Mouse (Mus musculus) left cerebral cortex, postnatal 4 days (tissue): Measurements from ENCODE around the gene Evi2b. TPM values are rescaled to one million over a fixed set of nuclear protein-coding genes. Genes with fewer than 3 reads are reported as not detected.

Source experiments
- DNase-seq: peaks from one replicate; pipeline ENCODE4 v3.0.0-alpha.2; 2022
- intact Hi-C: fragments of 180-260 bp; cut with DNase I; formaldehyde crosslinking; loops from one replicate; pipeline ENCODE4 v1.15.1; 2025
- total RNA-seq, 2 experiments: library from RNA; stranded (reverse); gene quantifications; 2 replicates each; pipeline ENCODE4 v1.2.3; 2021

Gene Evi2b
- total RNA-seq, 2 experiments from 2014 or later = 0.60 to 0.79 TPM

DNA sequence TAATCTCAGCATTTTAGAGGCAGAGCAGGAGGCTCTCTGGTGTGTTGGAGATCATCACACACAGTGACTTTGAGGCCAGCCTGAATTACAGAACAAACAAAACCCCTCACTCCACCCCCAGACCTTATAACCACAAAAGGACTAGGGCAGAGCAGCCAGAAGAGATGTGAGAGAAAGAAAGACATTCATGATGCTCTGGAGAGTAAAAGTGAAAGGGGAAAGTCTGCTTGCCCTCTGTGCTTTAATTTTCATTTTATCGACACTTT is 681 bp upstream of the Evi2b start:
- DNase-seq = no peak
- intact Hi-C loops = no loop called here

DNA sequence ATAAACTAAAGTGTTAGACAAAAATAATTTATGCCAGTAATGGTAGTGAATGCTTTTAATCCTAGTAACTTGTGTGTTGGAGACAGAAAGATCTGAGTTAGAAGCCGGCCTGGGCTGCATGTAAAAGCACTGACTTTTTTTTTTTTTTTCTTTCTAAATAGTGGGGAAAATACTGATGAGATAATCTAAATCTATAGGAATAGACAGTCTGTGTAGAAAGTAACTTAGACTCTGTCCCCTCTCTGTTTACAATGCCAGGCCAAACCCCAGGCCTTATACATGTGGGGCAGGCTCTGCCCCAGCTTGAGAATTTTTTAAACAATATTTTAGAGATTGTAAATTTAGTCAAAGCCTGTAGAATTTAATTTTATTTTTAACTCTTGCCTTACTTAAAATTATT is 618 bp downstream of the Evi2b start:
- DNase-seq = no peak
- intact Hi-C loops = no loop called here

- intact Hi-C loops = no loop called here
- DNase-seq = no peak
These were observed 1.6 kb downstream of the Evi2b start for GRCm38 (mm10) chr11:79521930-79522329.

DNA sequence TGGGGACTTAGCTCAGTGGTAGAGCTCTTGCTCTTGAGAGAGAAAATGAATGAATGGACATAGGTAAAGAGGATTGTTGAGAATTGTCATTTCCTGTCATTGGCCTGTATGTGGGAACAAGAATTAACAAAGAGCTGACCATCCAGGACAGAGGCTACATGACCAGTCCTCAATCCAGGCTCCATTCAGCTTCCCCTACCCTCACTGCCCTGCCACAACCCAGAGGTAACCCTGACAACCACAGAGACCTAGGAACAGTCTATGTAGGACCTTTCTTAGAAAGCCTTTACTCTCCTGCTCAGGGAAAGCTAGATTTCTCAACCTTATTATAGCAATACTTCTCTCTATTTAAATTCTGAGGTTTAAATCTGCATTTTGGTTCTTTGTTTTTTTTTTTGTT is 2.8 kb downstream of the Evi2b start:
- intact Hi-C loops = no loop called here
- DNase-seq = no peak

DNA sequence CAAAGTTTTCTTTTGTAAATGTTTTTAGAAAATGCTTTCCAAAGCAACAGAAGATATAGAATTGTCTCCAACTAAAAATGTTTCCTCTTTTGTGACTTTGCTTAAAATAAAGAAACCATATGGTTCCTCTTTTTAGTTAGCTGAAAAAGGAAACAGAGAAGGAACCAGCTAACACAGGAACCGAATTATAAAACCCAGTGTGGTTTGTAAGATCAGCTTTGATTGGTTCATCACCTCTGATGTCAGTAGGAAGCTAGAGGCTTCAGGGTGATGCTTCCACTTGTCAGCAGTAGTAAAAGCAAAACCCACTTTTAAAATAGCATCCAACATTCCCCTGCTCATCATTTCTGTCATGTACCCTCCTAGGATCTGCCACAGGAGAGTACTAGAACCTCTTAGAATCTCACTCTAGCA is 3.7 kb downstream of the Evi2b start:
- no peak for DNase-seq
- intact Hi-C loops = no loop called here

GRCm38 (mm10) chr11:79519299-79519698 is 4.3 kb downstream of the Evi2b start:
- intact Hi-C loops = no loop called here
- no peak for DNase-seq

DNA sequence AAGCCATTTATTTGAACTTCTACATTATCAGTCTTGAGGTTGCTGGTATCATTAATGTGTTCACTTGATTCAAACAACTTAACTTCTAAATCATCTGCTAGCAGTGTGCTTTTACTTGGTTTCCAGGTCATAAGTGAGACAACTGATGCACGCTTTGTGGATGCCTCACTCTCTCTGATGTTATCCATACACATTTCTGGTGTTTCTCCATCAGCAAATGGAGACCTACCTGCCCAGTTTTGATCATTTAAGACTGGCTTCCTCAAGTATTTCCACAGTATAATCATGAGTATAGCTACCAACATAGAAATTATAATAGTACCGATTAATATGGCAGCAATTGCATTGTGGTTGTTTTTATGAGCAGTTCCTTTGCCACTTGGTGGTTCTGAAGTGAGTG is 7.8 kb downstream of the Evi2b start:
- intact Hi-C loops = no loop called here
- no peak for DNase-seq

DNA sequence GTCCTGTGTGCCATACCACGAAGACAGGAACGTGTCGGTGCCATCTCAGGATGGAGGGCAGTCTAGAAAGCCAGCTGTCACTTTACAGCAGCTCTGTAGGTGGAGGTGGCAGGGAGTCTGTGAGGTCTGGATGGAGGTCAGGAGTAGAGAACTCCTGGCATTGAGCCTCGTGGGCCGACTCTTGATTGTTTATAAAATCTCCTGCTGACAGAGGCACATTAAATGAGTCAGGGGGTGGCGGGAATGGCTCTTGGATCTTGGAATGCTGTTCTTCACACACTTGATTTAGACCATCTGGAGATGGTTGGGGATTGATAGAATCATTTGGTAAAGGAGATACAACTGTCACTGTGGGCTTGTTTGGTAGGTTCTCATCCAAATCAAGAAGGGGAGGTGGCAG is 8.2 kb downstream of the Evi2b start:
- intact Hi-C loops = no loop called here
- DNase-seq = peak; percentile 4

- no peak for DNase-seq
- intact Hi-C loops = no loop called here
These were observed 11.6 kb downstream of the Evi2b start for GRCm38 (mm10) chr11:79511970-79512369.

- DNase-seq = no peak
- intact Hi-C loops = no loop called here
These were observed 19.1 kb downstream of the Evi2b start for GRCm38 (mm10) chr11:79504506-79504905.

- intact Hi-C loops = no loop called here
- peak; percentile 19 for DNase-seq
These were observed 19.7 kb downstream of the Evi2b start, which contains the start of gene Omg for GRCm38 (mm10) chr11:79503845-79504244. Gene Omg, minus strand, starts transcription at chr11:79504084.

- DNase-seq = no peak
- intact Hi-C loops = no loop called here
These were observed 20.6 kb downstream of the Evi2b start for GRCm38 (mm10) chr11:79502917-79503316.

GRCm38 (mm10) chr11:79494976-79495800 is 28.4 kb downstream of the Evi2b start:
- intact Hi-C loops = no loop called here

DNA sequence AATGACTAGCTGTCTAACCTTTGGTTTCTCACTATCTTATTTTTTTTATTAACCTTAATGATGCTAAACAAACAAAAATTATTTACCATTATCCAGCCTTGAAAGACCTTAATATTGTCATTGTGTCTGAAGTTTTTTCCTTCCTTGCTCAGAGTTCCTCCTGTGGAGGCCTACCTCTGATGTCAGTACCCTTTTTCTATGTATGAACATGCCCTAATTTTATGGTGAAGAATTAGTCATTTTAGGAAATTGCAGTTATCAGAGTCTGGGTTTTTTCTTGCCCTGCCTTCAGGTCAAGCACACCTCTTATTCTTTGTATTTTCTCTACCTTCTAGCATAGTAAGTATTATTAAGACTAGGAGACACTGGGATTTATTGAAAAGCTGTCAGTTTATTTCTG is 38.8 kb downstream of the Evi2b start:
- intact Hi-C loops = no loop called here
- no peak for DNase-seq

More at GRCm38 (mm10) chr11:79494976-79495800, 28.4 kb downstream of the Evi2b start:
- DNase-seq = no peak

DNA sequence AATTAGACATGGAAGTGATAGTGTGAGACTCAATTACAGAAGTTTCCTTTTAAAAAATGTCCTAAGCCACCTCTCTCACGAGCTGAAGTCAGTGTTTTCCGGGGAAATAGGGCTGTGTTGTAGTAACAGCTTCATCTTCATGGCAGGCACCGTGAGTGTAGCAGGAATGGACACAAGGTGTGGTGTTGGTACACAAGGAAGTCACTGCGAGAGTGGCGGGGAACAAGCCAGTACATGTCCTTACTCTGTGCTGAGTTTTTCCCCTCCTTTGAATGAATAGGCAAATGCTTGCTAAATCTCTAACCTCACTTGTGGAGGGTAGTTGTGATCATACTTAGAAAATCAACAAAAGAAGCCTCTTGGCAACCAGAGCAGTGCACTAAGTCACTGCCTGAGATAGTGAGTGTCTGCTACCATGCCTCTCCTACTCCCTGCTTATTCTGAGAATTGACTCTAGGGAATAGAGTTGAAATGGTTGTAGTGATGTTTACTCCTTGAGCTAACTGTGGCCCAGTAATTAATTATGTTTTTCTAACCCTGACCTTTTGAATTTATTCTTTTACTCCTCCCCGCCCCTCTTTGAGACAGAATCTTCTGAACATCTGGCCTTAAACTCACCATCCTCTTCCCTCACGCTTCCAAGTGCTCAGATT is 39.6 kb downstream of the Evi2b start:
- intact Hi-C loops = no loop called here

DNA sequence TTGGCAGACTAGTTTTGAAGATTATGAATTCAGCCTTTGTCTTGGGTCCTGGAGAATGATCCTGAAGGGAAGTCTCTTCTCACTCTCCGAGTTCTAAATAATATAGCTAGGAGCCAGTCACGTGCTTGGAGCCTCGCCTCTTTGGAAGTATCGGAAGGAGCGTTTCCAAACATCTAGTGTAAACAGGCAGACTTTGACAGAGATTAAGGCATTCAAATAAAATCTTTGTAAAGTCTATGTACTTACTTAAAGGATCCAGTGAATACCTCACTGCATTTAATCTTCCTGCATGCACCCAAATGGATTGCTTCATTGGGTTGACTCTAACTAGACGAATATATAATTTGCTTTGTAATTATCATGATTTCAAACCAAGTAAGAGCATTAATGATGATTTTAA is 40.2 kb downstream of the Evi2b start:
- intact Hi-C loops = no loop called here
- DNase-seq = no peak

More for the DNA sequence above, 39.6 kb downstream of the Evi2b start:
- no peak for DNase-seq

GRCm38 (mm10) chr11:79468097-79468496 is 55.5 kb downstream of the Evi2b start:
- intact Hi-C loops = loop anchor here (10.0 kb wide), 1 partner anchor 107 kb away; no protein-coding TSS in a partner anchor
- DNase-seq = no peak

Other genes starting within 250 kb of the Evi2b start
- under 1 TPM in 1 of 2 experiments, not detected in 1; 0.52 TPM for gene Gm9964, start 226.9 kb downstream of the Evi2b start, total RNA-seq
- gene Nf1, start 184.1 kb downstream of the Evi2b start, total RNA-seq = 100 to 1,000 TPM; 102 to 107 TPM
- 10 to 100 TPM; 22.2 to 26.0 TPM for gene Omg, start 19.7 kb downstream of the Evi2b start, total RNA-seq
- not detected for gene Evi2, start 6.8 kb upstream of the Evi2b start, total RNA-seq
- 1 to 10 TPM; 1.6 to 3.4 TPM for gene Evi2a, start 6.8 kb upstream of the Evi2b start, total RNA-seq
- 100 to 1,000 TPM; 142 to 144 TPM for gene Rab11fip4, start 67.5 kb upstream of the Evi2b start, total RNA-seq